12 mouse cellular contexts compared by ENCODE assay signal in the genomic region with DNA sequence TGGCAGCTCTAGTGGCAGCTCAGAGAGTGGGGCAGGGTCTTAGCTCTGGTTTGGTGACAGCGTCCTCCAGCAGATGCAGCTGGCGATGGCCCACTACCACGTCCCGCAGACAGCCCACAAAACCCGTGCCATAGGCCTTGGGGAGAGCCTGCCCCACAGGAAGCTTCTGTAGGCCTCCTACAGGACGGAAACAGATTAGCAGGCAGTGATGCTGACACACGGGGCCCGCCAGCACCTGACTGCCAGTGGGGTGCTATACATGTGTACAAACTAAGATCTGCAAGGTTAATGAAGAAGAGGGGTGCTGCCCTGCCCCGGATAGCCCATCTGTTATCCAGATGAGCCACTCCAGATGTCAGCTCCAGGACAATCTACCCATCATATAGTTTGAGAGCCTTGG. TPM values are rescaled to one million over a fixed set of nuclear protein-coding genes. Genes with fewer than 3 reads are reported as not detected.
DNase-seq lines count a peak whose midpoint lies in the region; ATAC-seq and TF ChIP-seq lines count a peak whose summit lies in the region.
"Had no signal": no experiment of that assay in that cellular context is flagged by ENCODE, and none has a peak within 500 bp of the region (broad histone marks: within the 10 kb centered on the region; RNA-seq: fewer than 3 reads in every experiment).

No protein-coding gene starts in this region.

- intact Hi-C loops in left cerebral cortex, adult 2 months (cut with DNase I) = no loop called here
- intact Hi-C loops in left cerebral cortex, postnatal 4 days (cut with DNase I) = no loop called here

- WGBS in hindbrain, postnatal 0 days = 85% methylated on average over 9 of the region's 9 CpGs

- peaks cover 87% of the 10 kb centered on the region for H3K36me3 ChIP-seq in E14TG2a.4 (ENCODE audit: insufficient read depth, low read length)
- H3K36me3 ChIP-seq in hindbrain, postnatal 0 days (ENCODE audit: insufficient read depth, low read length) = peaks cover 74% of the 10 kb centered on the region
- H3K36me3 ChIP-seq: G1E had no signal

- no peaks in the 10 kb centered on the region for H3K27me3 ChIP-seq in E14TG2a.4 (ENCODE audit: insufficient read depth, low read length)
- no peaks in the 10 kb centered on the region for H3K27me3 ChIP-seq in hindbrain, postnatal 0 days (ENCODE audit: insufficient read depth, low read length)
- H3K27me3 ChIP-seq: liver, embryonic 15.5 days had no signal

- ATAC-seq in megakaryocyte-erythroid progenitor cell, adult 5-6 weeks (replicated peaks; ENCODE audit: low FRiP score, low TSS enrichment, poor library complexity, severe bottlenecking) = peak; percentile 81
- no peak for ATAC-seq in hindbrain, postnatal 0 days
- ATAC-seq: hindbrain, embryonic 16.5 days had no signal

- peak in 1 of 2 experiments; percentile 7 for DNase-seq in left cerebral cortex, adult 2 months (ENCODE audit: extremely low spot score in 1 of 2, low spot score in 2 of 2)
- DNase-seq in left cerebral cortex, postnatal 4 days = no peak
- peak; percentile 70 for DNase-seq in ZHBTc4 (ENCODE audit: low read depth, low spot score)
- DNase-seq in natural killer cell, adult 2 months (ENCODE audit: low spot score in 2 of 2) = no peak
- no peak for DNase-seq in hindbrain, postnatal 0 days (ENCODE audit: low spot score)
- DNase-seq: kidney, postnatal 10 days had no signal

- H3K9me3 ChIP-seq in E14TG2a.4 (ENCODE audit: low read length) = peaks cover 97% of the 10 kb centered on the region
- H3K9me3 ChIP-seq in hindbrain, postnatal 0 days (ENCODE audit: low read length) = no peaks in the 10 kb centered on the region

- H3K9ac ChIP-seq in hindbrain, postnatal 0 days (replicated peaks; ENCODE audit: low read length) = no peak overlapping the region
- H3K9ac ChIP-seq: liver, embryonic 15.5 days had no signal

- TF ChIP-seq CTCF in left cerebral cortex, adult 2 months (IDR thresholded peaks at IDR 0.05) = peak; percentile 10; the same call in 1 of the 2 replicates
- TF ChIP-seq CTCF in E14TG2a.4 (conservative IDR thresholded peaks at IDR 0.05; ENCODE audit: low read length) = peak; percentile 14; the same call in 1 of the 2 replicates
- no peak; the same call in 1 of the 2 replicates for TF ChIP-seq CTCF in hindbrain, postnatal 0 days (IDR thresholded peaks at IDR 0.05; ENCODE audit: low read depth)

- H3K4me3 ChIP-seq in left cerebral cortex, adult 2 months = no peak overlapping the region
- H3K4me3 ChIP-seq in E14TG2a.4 (replicated peaks; ENCODE audit: low read length) = no peak overlapping the region
- no peak overlapping the region for H3K4me3 ChIP-seq in hindbrain, postnatal 0 days (ENCODE audit: low read length)
- H3K4me3 ChIP-seq: liver, embryonic 15.5 days; myocyte had no signal

- peaks cover 10% of the 10 kb centered on the region for H3K4me1 ChIP-seq in E14TG2a.4 (replicated peaks; ENCODE audit: low read depth, low read length)
- no peaks in the 10 kb centered on the region for H3K4me1 ChIP-seq in hindbrain, postnatal 0 days (ENCODE audit: insufficient read depth, low read length)
- H3K4me1 ChIP-seq: liver, embryonic 15.5 days had no signal

- H3K4me2 ChIP-seq in hindbrain, postnatal 0 days (ENCODE audit: low read depth, low read length) = no peak overlapping the region
- H3K4me2 ChIP-seq: liver, embryonic 15.5 days had no signal

- H3K27ac ChIP-seq in left cerebral cortex, adult 2 months = no peak overlapping the region
- H3K27ac ChIP-seq in hindbrain, postnatal 0 days = no peak overlapping the region
- H3K27ac ChIP-seq: liver, embryonic 15.5 days had no signal

RNA-seq across cellular contexts. Expression of a gene that starts 30.8 kb away (rescaled TPM):
- 100 to 1,000 TPM; 142 to 147 TPM for total RNA-seq in left cerebral cortex, adult 2 months (2021)
- 100 to 1,000 TPM; 330 to 331 TPM for total RNA-seq in left cerebral cortex, postnatal 4 days (2021)
- 7.8 and 8.9 TPM in 2 replicates for total RNA-seq in megakaryocyte-erythroid progenitor cell, adult 5-6 weeks (2014; fragmentation: Nextera tagmentation)
- total RNA-seq in megakaryocyte-erythroid progenitor cell, adult 5-6 weeks (2017) = 3.3 TPM in 2 replicates
- total RNA-seq in hindbrain, postnatal 0 days (2014; rRNA removed) = 273 and 295 TPM in 2 replicates
- 58.6 and 63.0 TPM in 2 replicates for polyA plus RNA-seq in hindbrain, postnatal 0 days (2015; fragmentation: Nextera tagmentation; extraction: Ambion mirVana)

RNA-seq across cellular contexts. Expression of a gene that starts 34.1 kb away (rescaled TPM):
- 1 to 10 TPM; 1.1 to 1.5 TPM for total RNA-seq in left cerebral cortex, adult 2 months (2021)
- total RNA-seq in left cerebral cortex, postnatal 4 days (2021) = not detected
- 0.66 and 3.4 TPM in 2 replicates for total RNA-seq in megakaryocyte-erythroid progenitor cell, adult 5-6 weeks (2014; fragmentation: Nextera tagmentation)
- 3.2 and 5.6 TPM in 2 replicates for total RNA-seq in megakaryocyte-erythroid progenitor cell, adult 5-6 weeks (2017)
- 1.6 and 3.2 TPM in 2 replicates for total RNA-seq in hindbrain, postnatal 0 days (2014; rRNA removed)
- polyA plus RNA-seq in hindbrain, postnatal 0 days (2015; fragmentation: Nextera tagmentation; extraction: Ambion mirVana) = 4.5 and 5.2 TPM in 2 replicates

RNA-seq across cellular contexts. Expression of a gene that starts 36.2 kb away (rescaled TPM):
- total RNA-seq in left cerebral cortex, adult 2 months (2021) = 1 to 10 TPM in 1 of 2 experiments, under 1 TPM in 1; 0.95 to 1.3 TPM
- under 1 TPM; 0.42 to 0.72 TPM for total RNA-seq in left cerebral cortex, postnatal 4 days (2021)
- total RNA-seq in megakaryocyte-erythroid progenitor cell, adult 5-6 weeks (2014; fragmentation: Nextera tagmentation) = 1.1 TPM in 1 of 2 replicates, not detected in the other
- total RNA-seq in megakaryocyte-erythroid progenitor cell, adult 5-6 weeks (2017) = not detected in 2 replicates
- total RNA-seq in hindbrain, postnatal 0 days (2014; rRNA removed) = 0.50 and 0.73 TPM in 2 replicates
- polyA plus RNA-seq in hindbrain, postnatal 0 days (2015; fragmentation: Nextera tagmentation; extraction: Ambion mirVana) = 0.25 and 0.31 TPM in 2 replicates

RNA-seq across cellular contexts. Expression of a gene that starts 36.6 kb away (rescaled TPM):
- total RNA-seq in left cerebral cortex, adult 2 months (2021) = 1 to 10 TPM; 6.4 to 6.6 TPM
- total RNA-seq in left cerebral cortex, postnatal 4 days (2021) = 1 to 10 TPM; 5.2 to 6.4 TPM
- 0.55 TPM in 1 of 2 replicates, not detected in the other for total RNA-seq in megakaryocyte-erythroid progenitor cell, adult 5-6 weeks (2014; fragmentation: Nextera tagmentation)
- 0.38 and 1.2 TPM in 2 replicates for total RNA-seq in megakaryocyte-erythroid progenitor cell, adult 5-6 weeks (2017)
- 4.6 and 5.0 TPM in 2 replicates for total RNA-seq in hindbrain, postnatal 0 days (2014; rRNA removed)
- 3.7 and 4.0 TPM in 2 replicates for polyA plus RNA-seq in hindbrain, postnatal 0 days (2015; fragmentation: Nextera tagmentation; extraction: Ambion mirVana)
- polyA plus RNA-seq: G1E had no signal

RNA-seq across cellular contexts. Expression of a gene that starts 49.2 kb away (rescaled TPM):
- total RNA-seq in left cerebral cortex, adult 2 months (2021) = under 1 TPM; 0.25 to 0.30 TPM
- total RNA-seq in left cerebral cortex, postnatal 4 days (2021) = under 1 TPM; 0.36 to 0.46 TPM
- not detected in 2 replicates for total RNA-seq in megakaryocyte-erythroid progenitor cell, adult 5-6 weeks (2014; fragmentation: Nextera tagmentation)
- not detected in 2 replicates for total RNA-seq in megakaryocyte-erythroid progenitor cell, adult 5-6 weeks (2017)
- 1.6 and 1.7 TPM in 2 replicates for total RNA-seq in hindbrain, postnatal 0 days (2014; rRNA removed)
- polyA plus RNA-seq in hindbrain, postnatal 0 days (2015; fragmentation: Nextera tagmentation; extraction: Ambion mirVana) = 1.2 and 1.3 TPM in 2 replicates
- polyA plus RNA-seq: G1E had no signal

Comparison
In these comparisons a context has a peak if more than half of its experiments do, and no peak if none do; other contexts are left out.
1. RNA of a gene that starts 30.8 kb away (total RNA-seq): 330 to 331 TPM in left cerebral cortex, postnatal 4 days, 273 to 295 TPM in hindbrain, postnatal 0 days and 142 to 147 TPM in left cerebral cortex, adult 2 months; 3.3 to 8.9 TPM in megakaryocyte-erythroid progenitor cell, adult 5-6 weeks; every median in the first group is over 10 times any median in the second.